Mouse (Mus musculus) embryo, embryonic 10 days (tissue): ENCODE results near the gene CK137956.

Experiments
- DNase-seq: peaks from one replicate; pipeline ENCODE4 v3.0.0-alpha.2; 2015; ENCODE audit warnings: low spot score

CK137956 gene

GRCm38 (mm10) chr4:127970901-127971868 is at the start of gene CK137956:
Gene CK137956, minus strand, starts transcription at chr4:127970951.
- DNase-seq, result peak; percentile 63

DNA sequence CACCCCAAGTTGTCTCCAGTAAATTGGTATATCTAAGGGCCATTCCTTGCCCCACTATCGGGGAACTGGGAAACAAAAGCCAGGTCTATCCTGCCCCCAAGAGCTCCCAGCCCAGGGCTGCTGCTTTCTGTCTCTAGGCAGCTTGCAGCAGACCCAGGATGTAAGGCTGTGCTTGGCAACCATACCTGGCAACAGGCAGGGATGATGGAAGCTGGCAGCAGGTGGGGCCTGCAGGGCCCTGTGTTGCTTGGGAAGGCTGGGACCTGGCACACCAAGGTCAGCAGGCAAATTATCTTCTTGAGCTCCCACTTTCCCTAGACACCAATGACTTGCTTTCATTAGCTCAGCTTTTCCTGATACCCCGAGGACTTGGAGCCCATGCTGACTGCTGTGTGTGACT is 48.7 kb upstream of the CK137956 start:
- no peak for DNase-seq

DNA sequence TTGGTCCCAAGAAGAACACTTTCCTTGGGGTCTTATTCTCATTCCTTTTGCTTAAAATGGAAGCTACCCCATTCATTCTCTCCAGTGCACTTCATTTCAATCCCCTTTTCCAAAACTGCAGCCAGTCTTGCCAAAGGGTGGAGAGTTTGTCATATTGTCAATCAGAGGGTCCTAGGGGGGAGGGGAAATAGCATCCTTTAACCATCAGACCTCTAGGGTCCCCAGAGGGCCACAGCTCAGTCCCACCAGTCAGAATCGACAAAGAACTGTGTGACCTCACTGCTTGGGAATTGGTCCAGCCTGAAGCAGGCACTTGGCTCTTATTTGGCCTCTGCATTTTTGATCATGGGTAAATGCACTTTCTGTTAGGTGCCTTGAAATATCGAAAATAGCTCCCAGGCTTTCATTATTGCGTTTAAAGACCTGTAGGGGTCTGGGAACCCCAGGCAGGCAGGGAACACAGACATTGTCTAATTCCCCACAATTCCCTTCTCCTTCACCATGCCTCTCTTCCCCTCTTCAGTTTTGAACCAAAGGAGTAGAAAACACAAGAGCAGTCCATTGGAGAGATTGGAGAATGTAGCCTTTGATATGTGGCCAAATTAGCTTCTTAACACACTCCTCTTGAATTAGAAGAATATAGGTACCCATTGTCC is 34.2 kb upstream of the CK137956 start:
- no peak for DNase-seq

GRCm38 (mm10) chr4:128002638-128003101 is 31.9 kb upstream of the CK137956 start:
- no peak for DNase-seq

GRCm38 (mm10) chr4:127999281-127999680 is 28.5 kb upstream of the CK137956 start:
- DNase-seq, result no peak

- peak; percentile 57 for DNase-seq
Measured at GRCm38 (mm10) chr4:127989347-127989995, 18.7 kb upstream of the CK137956 start.

DNA sequence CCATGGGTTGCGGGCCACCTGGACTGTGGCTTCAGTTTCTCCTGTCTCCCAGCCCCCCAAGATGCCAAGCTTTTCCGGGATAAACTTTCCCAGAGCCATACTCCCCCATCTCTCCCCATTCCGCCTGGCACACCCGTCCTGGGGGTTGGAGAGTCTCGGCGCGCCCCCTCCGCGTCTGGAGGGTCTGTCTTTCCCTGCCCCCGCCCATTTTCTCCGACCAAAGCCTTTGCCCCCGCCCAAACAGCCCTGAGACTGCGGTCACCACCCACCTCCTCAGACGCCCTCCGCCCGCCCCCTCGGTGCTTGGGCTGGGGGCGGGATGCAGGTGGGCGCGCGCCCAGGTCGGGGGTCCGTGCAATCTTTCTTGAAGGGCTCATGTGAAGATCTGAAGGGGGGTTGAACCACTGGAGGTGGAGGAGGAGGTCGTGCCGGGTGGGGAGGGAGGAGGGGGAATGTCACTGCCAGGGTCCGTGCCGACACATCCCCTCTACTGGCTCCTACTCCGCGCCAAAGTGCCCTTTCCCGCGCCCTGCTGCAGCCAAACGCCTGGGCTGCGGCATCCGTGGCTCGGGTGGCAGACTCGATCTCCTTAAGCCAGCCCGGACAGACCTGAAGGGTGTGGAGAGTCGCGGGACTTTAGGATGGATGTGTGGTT is 17.9 kb upstream of the CK137956 start:
- DNase-seq, result peak; percentile 10

- DNase-seq, result peak; percentile 44
Measured at GRCm38 (mm10) chr4:127987784-127988455, 17.2 kb upstream of the CK137956 start, which contains the start of gene Csmd2. Gene Csmd2, plus strand, starts transcription at chr4:127987857.

DNA sequence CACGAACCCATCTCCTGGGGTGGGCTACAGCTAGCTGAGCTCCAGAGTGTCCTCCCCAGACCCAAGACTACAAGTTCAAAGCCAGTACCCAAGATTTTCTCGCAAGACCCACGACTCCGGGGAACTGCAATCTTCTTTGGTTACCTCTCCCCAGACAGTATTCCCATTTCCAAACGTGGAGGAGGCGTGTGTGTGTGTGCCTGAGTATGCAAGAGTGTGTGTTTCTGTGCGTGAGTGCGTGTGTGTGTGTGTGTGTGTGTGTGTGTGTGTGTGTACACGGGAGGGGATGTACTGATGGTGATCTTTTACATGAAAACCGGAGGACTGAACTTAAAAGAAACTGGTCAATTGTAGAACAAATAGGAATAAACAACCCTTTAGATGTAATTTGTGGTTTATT is 16.5 kb upstream of the CK137956 start:
- no peak for DNase-seq

DNA sequence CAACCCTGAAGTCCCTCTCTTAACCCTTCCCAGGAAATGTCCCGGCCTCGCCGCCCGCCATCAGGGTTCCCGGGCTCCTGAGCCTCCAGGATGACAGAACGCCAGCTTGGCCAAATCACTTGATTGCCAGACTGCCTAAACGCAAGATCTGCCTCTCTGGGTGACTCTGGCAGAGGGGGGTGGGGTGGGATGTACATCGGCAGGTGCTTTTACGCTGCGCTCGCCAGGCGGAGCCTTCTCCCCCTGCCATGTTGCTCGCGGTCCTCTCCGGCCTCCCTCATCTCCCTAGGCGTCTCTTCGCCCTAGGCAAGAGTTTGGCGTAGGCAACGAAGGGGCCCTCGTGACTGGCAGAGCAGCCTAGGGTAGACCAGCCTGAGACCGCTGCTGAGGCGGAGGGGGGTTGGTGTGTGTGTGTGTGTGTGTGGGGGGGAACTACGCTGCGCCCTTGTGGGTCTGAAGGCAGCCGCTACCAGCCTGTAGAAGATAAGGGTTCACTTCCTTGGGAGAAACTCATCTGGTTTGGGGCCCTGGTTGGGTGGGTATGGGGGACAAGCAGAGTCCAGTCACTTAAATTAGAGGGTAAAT is 15.8 kb upstream of the CK137956 start:
- peak; percentile 45 for DNase-seq

DNA sequence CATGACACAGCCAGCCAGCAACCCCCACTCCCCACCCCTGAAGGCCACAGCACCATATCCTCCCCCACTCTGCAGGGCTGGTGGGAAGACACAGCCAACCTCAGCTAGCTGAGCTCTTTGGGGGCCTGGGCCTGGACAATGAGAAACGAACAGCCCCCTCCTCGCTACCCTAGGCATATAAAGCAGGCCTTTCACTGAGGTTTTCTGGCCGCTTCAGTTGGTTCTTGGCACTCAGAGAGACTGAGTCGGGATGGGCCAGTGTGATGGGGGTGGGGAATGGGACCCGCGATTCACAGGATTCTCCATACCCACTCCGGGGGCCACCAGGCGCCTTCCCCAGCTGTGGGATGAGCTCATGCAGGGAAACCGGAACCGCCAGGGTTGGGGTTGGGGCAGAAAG is 15.1 kb upstream of the CK137956 start:
- no peak for DNase-seq

- DNase-seq, result no peak
Measured at GRCm38 (mm10) chr4:127984426-127984825, 13.7 kb upstream of the CK137956 start.

GRCm38 (mm10) chr4:127981125-127981524 is 10.4 kb upstream of the CK137956 start:
- no peak for DNase-seq

DNA sequence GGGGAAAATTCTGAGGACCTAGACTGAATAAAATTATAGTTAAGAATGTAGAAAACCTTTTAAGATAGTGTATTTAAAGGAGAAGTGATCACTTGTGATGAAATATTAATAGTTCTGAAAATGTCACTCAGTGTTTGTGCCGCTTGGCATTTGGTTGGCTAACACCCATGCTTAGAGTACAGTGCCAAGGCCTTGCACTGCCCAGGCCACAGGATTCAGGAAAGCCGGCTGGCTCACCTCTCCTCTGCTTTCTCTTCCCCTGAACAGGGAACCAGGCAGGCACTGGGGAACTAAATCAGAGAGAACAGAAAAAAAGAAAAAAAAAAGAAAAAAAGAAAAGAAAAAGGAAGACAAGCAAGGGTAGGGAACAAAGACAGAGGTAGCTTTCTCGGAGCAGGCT is 2.2 kb upstream of the CK137956 start:
- no peak for DNase-seq

DNA sequence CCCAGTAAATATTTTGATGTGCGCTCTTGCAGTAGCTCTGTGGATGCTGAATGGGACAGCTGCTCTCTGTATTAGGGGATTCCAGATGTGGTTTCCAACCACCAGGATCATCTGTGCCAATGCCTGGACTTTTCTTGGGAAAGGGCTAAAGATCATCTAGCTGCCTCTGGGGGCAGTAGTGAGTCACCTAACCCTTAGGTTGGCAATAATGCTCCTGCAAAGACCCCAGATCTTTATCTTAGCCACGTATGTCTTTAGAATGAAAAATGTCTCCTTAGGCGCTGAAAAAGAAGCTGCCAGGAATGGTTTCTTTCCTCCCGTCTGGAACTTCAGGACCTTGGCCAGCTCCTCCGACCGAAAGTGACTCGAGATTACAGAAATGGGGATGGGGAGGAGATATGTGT is 731 bp downstream of the CK137956 start:
- DNase-seq, result peak; percentile 73

GRCm38 (mm10) chr4:127969101-127969500 is 1.6 kb downstream of the CK137956 start:
- no peak for DNase-seq

GRCm38 (mm10) chr4:127953006-127953710 is 17.6 kb downstream of the CK137956 start:
- no peak for DNase-seq

DNA sequence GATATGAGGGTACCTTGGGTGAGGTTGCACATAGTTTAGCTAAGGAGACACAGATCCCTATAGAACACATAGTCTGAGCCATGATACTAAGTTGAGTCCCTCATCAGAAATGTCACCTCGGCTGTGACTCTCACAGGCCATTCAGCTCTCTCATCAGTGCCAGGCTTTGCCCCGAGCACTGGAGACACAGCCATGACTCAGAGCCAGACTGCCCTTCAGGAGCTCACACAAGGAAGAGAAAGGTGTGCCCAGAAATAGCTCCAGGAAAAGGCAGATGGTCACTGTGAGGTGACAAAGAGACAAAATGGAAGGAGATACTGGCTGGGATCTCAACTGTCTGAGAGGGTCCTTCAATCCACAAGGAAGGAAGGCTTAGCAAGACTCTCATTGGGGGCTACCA is 23.1 kb downstream of the CK137956 start:
- no peak for DNase-seq

DNA sequence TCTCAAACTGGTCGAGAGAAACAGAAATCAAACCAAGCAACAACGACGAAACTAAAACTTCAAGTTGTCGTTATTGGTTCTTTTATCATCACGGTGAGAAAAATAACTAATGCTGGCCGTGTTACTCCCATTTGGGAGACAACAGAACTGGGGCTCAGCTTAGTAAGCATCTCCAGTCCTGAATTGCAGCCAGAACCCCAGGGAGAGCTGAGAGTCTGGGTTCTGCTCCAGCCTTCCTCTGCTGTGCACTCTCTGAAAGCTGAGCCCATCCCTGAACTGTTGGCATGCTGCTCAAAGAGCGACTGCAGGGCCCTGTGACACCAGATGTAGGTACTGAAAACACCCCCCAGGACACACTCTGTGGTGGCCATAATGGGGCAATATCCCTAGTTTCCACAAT is 33.3 kb downstream of the CK137956 start:
- DNase-seq, result no peak

- peak; percentile 61 for DNase-seq
Measured at GRCm38 (mm10) chr4:127935369-127935768, 35.4 kb downstream of the CK137956 start.
